Mouse (Mus musculus): Measurements from ENCODE around the gene Sumo3.

Sumo3 gene

GRCm38 (mm10) chr10:77623639-77624400 lies 17.9 kb downstream of the Sumo3 start:
- DNase-seq (ENCODE audit: extremely low read depth, low read depth, low spot score): peak; percentile 68

GRCm38 (mm10) chr10:77624570-77624995 lies 18.7 kb downstream of the Sumo3 start:
- no peak for DNase-seq (ENCODE audit: extremely low read depth, low read depth, low spot score)

GRCm38 (mm10) chr10:77626036-77626435 lies 20.1 kb downstream of the Sumo3 start:
- no peak for DNase-seq (ENCODE audit: extremely low read depth, low read depth, low spot score)

GRCm38 (mm10) chr10:77626591-77626990 lies 20.7 kb downstream of the Sumo3 start:
- no peak for DNase-seq (ENCODE audit: extremely low read depth, low read depth, low spot score)

- DNase-seq (ENCODE audit: extremely low read depth, low read depth, low spot score): no peak
Observed at GRCm38 (mm10) chr10:77627497-77627896, 21.6 kb downstream of the Sumo3 start.

GRCm38 (mm10) chr10:77629163-77629562 lies 23.3 kb downstream of the Sumo3 start:
- DNase-seq (ENCODE audit: extremely low read depth, low read depth, low spot score): no peak

GRCm38 (mm10) chr10:77629970-77630369 lies 24.1 kb downstream of the Sumo3 start:
- DNase-seq (ENCODE audit: extremely low read depth, low read depth, low spot score): no peak

GRCm38 (mm10) chr10:77634016-77634415 lies 28.1 kb downstream of the Sumo3 start:
- no peak for DNase-seq (ENCODE audit: extremely low read depth, low read depth, low spot score)

GRCm38 (mm10) chr10:77634452-77635231 lies 28.7 kb downstream of the Sumo3 start:
- DNase-seq (ENCODE audit: extremely low read depth, low read depth, low spot score): no peak

GRCm38 (mm10) chr10:77636234-77636922 lies 30.5 kb downstream of the Sumo3 start:
- no peak for DNase-seq (ENCODE audit: extremely low read depth, low read depth, low spot score)

- DNase-seq (ENCODE audit: extremely low read depth, low read depth, low spot score): no peak
Observed at GRCm38 (mm10) chr10:77638956-77639355, 33.1 kb downstream of the Sumo3 start.

GRCm38 (mm10) chr10:77643160-77643559 lies 37.3 kb downstream of the Sumo3 start:
- no peak for DNase-seq (ENCODE audit: extremely low read depth, low read depth, low spot score)

- no peak for DNase-seq (ENCODE audit: extremely low read depth, low read depth, low spot score)
Observed at GRCm38 (mm10) chr10:77645571-77645970, 39.7 kb downstream of the Sumo3 start.

GRCm38 (mm10) chr10:77647461-77647860 lies 41.6 kb downstream of the Sumo3 start:
- no peak for DNase-seq (ENCODE audit: extremely low read depth, low read depth, low spot score)

- no peak for DNase-seq (ENCODE audit: extremely low read depth, low read depth, low spot score)
Observed at GRCm38 (mm10) chr10:77647901-77648300, 42.0 kb downstream of the Sumo3 start.

GRCm38 (mm10) chr10:77652046-77652445 lies 46.1 kb downstream of the Sumo3 start:
- DNase-seq (ENCODE audit: extremely low read depth, low read depth, low spot score): no peak

GRCm38 (mm10) chr10:77658286-77658994 lies 52.5 kb downstream of the Sumo3 start:
- DNase-seq (ENCODE audit: extremely low read depth, low read depth, low spot score): no peak

- DNase-seq (ENCODE audit: extremely low read depth, low read depth, low spot score): no peak
Observed at GRCm38 (mm10) chr10:77663949-77664665, 58.2 kb downstream of the Sumo3 start.

GRCm38 (mm10) chr10:77666342-77666741 lies 60.4 kb downstream of the Sumo3 start:
- DNase-seq (ENCODE audit: extremely low read depth, low read depth, low spot score): peak; percentile 56

- no peak for DNase-seq (ENCODE audit: extremely low read depth, low read depth, low spot score)
Observed at GRCm38 (mm10) chr10:77667402-77667801, 61.5 kb downstream of the Sumo3 start.

All from fat pad, adult 2 months (tissue).